Mouse (Mus musculus) MEL (cell line): ENCODE results near the gene Il2. TPM values are rescaled to one million over a fixed set of nuclear protein-coding genes. Genes with fewer than 3 reads are reported as not detected.

Experiments used
- DNase-seq: peaks from one replicate; pipeline ENCODE4 v3.0.0; 2011; ENCODE audit warnings: low read depth, low spot score
- H3K27ac ChIP-seq: 2 replicates; pipeline ENCODE4 v1.5.1; 2012; ENCODE audit warnings: low read depth, mild to moderate bottlenecking, control low read depth, low read length, moderate library complexity; ENCODE audit not compliant: control insufficient read depth
- H3K27me3 ChIP-seq, 2 experiments: fragments of 150-350 bp in 1 of 2; sonication (generic) in 1 of 2; 2 replicates each; pipeline ENCODE4 v1.6.1; 2012; ENCODE audit warnings: low read length in 2 of 2, mild to moderate bottlenecking in 2 of 2, improper control_type of control experiment in 1 of 2, moderate library complexity in 1 of 2; ENCODE audit not compliant: insufficient read depth in 2 of 2, control insufficient read depth in 1 of 2
- H3K36me3 ChIP-seq, 2 experiments: 2 replicates each; pipeline ENCODE4 v1.6.1; 2012 to 2014; ENCODE audit warnings: low read length in 2 of 2, improper control_type of control experiment in 1 of 2, inconsistent platforms in 1 of 2, mild to moderate bottlenecking in 1 of 2; ENCODE audit not compliant: insufficient read depth in 2 of 2, control insufficient read depth in 1 of 2
- H3K4me1 ChIP-seq, 2 experiments: fragments of 150-350 bp in 1 of 2; sonication (generic) in 1 of 2; 2 replicates each; pipeline ENCODE4 v1.6.1; 2012; ENCODE audit warnings: low read length in 2 of 2, improper control_type of control experiment in 1 of 2, mild to moderate bottlenecking in 1 of 2; ENCODE audit not compliant: insufficient read depth in 2 of 2, control insufficient read depth in 1 of 2
- H3K4me3 ChIP-seq, 2 experiments: fragments of 150-350 bp in 1 of 2; sonication (generic) in 1 of 2; 2 replicates each; pipeline ENCODE4 v1.5.1; 2012; ENCODE audit warnings: low read depth in 2 of 2, low read length in 2 of 2, mild to moderate bottlenecking in 2 of 2, moderate library complexity in 2 of 2, control low read depth in 1 of 2, improper control_type of control experiment in 1 of 2; ENCODE audit not compliant: control insufficient read depth in 1 of 2, insufficient read depth in 1 of 2
- H3K79me2 ChIP-seq: 2 replicates; pipeline ENCODE4 v1.6.1; 2012; ENCODE audit warnings: mild to moderate bottlenecking, low read length, moderate library complexity; ENCODE audit not compliant: control insufficient read depth, poor library complexity, insufficient read depth
- H3K9ac ChIP-seq: 2 replicates; pipeline ENCODE4 v1.6.1; 2012; ENCODE audit warnings: low read depth, mild to moderate bottlenecking, control low read depth, low read length, moderate library complexity; ENCODE audit not compliant: control insufficient read depth, poor library complexity, severe bottlenecking
- H3K9me3 ChIP-seq: fragments of 150-350 bp; sonication (generic); replicated peaks from 2 replicates; pipeline ENCODE4 v1.6.1; 2012; ENCODE audit warnings: mild to moderate bottlenecking, low read length, improper control_type of control experiment, moderate library complexity; ENCODE audit not compliant: insufficient read depth
- BHLHE40 ChIP-seq: IDR thresholded peaks from 2 replicates; pipeline ENCODE4 v1.6.1; 2012; ENCODE audit warnings: low read depth, mild to moderate bottlenecking, inconsistent platforms, low read length, improper control_type of control experiment, borderline replicate concordance
- CHD1 ChIP-seq: IDR thresholded peaks from 2 replicates; pipeline ENCODE4 v1.6.1; 2012; ENCODE audit warnings: low read depth, mild to moderate bottlenecking, inconsistent platforms, low read length, improper control_type of control experiment
- ELF1 ChIP-seq: IDR thresholded peaks from 2 replicates; pipeline ENCODE4 v1.6.1; 2014; ENCODE audit warnings: low read depth, mild to moderate bottlenecking, inconsistent platforms, low read length, improper control_type of control experiment, moderate library complexity
- EP300 ChIP-seq, 2 experiments: IDR thresholded peaks; 2 replicates each; pipeline ENCODE4 v1.6.1; 2011; ENCODE audit warnings: improper control_type of control experiment in 2 of 2, low read length in 2 of 2, low read depth in 1 of 2, mild to moderate bottlenecking in 1 of 2
- GABPA ChIP-seq: IDR thresholded peaks from 2 replicates; pipeline ENCODE4 v1.6.1; 2012; ENCODE audit warnings: low read depth, mild to moderate bottlenecking, inconsistent platforms, low read length, improper control_type of control experiment, moderate library complexity
- JUND ChIP-seq: IDR thresholded peaks from 2 replicates; pipeline ENCODE4 v1.6.1; 2011; ENCODE audit warnings: low read depth, mild to moderate bottlenecking, improper control_type of control experiment, low read length
- KAT2A ChIP-seq: conservative IDR thresholded peaks from 2 replicates; pipeline ENCODE4 v1.6.1; 2012; ENCODE audit warnings: low read depth, low read length, improper control_type of control experiment, inconsistent platforms
- MAX ChIP-seq: IDR thresholded peaks from 2 replicates; pipeline ENCODE4 v1.6.1; 2011; ENCODE audit warnings: low read length, improper control_type of control experiment
- MAZ ChIP-seq: IDR thresholded peaks from 2 replicates; pipeline ENCODE4 v1.6.1; 2012; ENCODE audit warnings: low read depth, mild to moderate bottlenecking, inconsistent platforms, low read length, improper control_type of control experiment
- MXI1 ChIP-seq: IDR thresholded peaks from 2 replicates; pipeline ENCODE4 v1.6.1; 2011; ENCODE audit warnings: mild to moderate bottlenecking, low read depth, low read length, improper control_type of control experiment
- MYB ChIP-seq: IDR thresholded peaks from 2 replicates; pipeline ENCODE4 v1.6.1; 2011; ENCODE audit warnings: mild to moderate bottlenecking, low read depth, low read length, improper control_type of control experiment
- MYC ChIP-seq: IDR thresholded peaks from 2 replicates; pipeline ENCODE4 v1.6.1; 2011; ENCODE audit warnings: low read depth, mild to moderate bottlenecking, low read length, improper control_type of control experiment, moderate library complexity
- NRF1 ChIP-seq: IDR thresholded peaks from 2 replicates; pipeline ENCODE4 v1.6.1; 2014; ENCODE audit warnings: low read depth, mild to moderate bottlenecking, inconsistent platforms, low read length, improper control_type of control experiment, moderate library complexity; ENCODE audit not compliant: poor library complexity, insufficient read depth, severe bottlenecking
- POLR2AphosphoS2 ChIP-seq: IDR thresholded peaks from 2 replicates; pipeline ENCODE4 v1.6.1; 2011; ENCODE audit warnings: low read length, improper control_type of control experiment
- RCOR1 ChIP-seq: IDR thresholded peaks from 2 replicates; pipeline ENCODE4 v1.6.1; 2012; ENCODE audit warnings: low read depth, mild to moderate bottlenecking, inconsistent platforms, low read length, improper control_type of control experiment
- SIN3A ChIP-seq: IDR thresholded peaks from 2 replicates; pipeline ENCODE4 v1.6.1; 2012; ENCODE audit warnings: low read length, improper control_type of control experiment, inconsistent platforms
- SMC3 ChIP-seq: IDR thresholded peaks from 2 replicates; pipeline ENCODE4 v1.6.1; 2011; ENCODE audit warnings: low read depth, low read length, improper control_type of control experiment
- TBP ChIP-seq: IDR thresholded peaks from 2 replicates; pipeline ENCODE4 v1.8.0; 2011; ENCODE audit warnings: low read depth, low read length, improper control_type of control experiment
- TCF12 ChIP-seq: IDR thresholded peaks from 2 replicates; pipeline ENCODE4 v1.6.1; 2014; ENCODE audit warnings: low read depth, mild to moderate bottlenecking, inconsistent platforms, low read length, improper control_type of control experiment, moderate library complexity
- UBTF ChIP-seq: IDR thresholded peaks from 2 replicates; pipeline ENCODE4 v1.6.1; 2012; ENCODE audit warnings: low read depth, mild to moderate bottlenecking, inconsistent platforms, low read length, improper control_type of control experiment, moderate library complexity, borderline replicate concordance; ENCODE audit not compliant: insufficient read depth
- USF1 ChIP-seq: IDR thresholded peaks from 2 replicates; pipeline ENCODE4 v1.6.1; 2014; ENCODE audit warnings: low read depth, mild to moderate bottlenecking, inconsistent platforms, low read length, improper control_type of control experiment, moderate library complexity
- ZC3H11A ChIP-seq: IDR thresholded peaks from 2 replicates; pipeline ENCODE4 v1.6.1; 2012; ENCODE audit warnings: low read depth, mild to moderate bottlenecking, inconsistent platforms, low read length, improper control_type of control experiment
- ZNF384 ChIP-seq: IDR thresholded peaks from 2 replicates; pipeline ENCODE4 v1.6.1; 2012; ENCODE audit warnings: low read depth, mild to moderate bottlenecking, inconsistent platforms, low read length, improper control_type of control experiment
- polyA plus RNA-seq, 2 experiments: library from polyadenylated mRNA; stranded (reverse) in 1 of 2; unstranded in 1 of 2; fragments of >175 nt in 1 of 2; fragments of >200 nt in 1 of 2; gene quantifications; 2 replicates each; pipeline versions ENCODE4 v1.2.1 to v1.2.4; 2012; ENCODE audit warnings: low replicate concordance in 2 of 2, low read depth in 1 of 2; ENCODE audit not compliant: insufficient read length in 2 of 2, insufficient read depth in 1 of 2, missing spikeins in 1 of 2
- total RNA-seq: library from RNA; depleted of rRNA; stranded (reverse); fragments of 300-350 nt; gene quantifications from 2 replicates; pipeline ENCODE4 v1.2.3, GENCODE M21; 2012; rRNA removed

The Il2 gene
- total RNA-seq (not detected in 2 replicates), polyA plus RNA-seq (not detected)

- peaks cover 2% of the 10 kb centered on the region in 2 experiments; a peak in 3 of 4 replicates for H3K27me3 ChIP-seq
- no peaks in the 10 kb centered on the region for H3K9me3 ChIP-seq
- H3K4me3 ChIP-seq, result no peak within 1 kb of the TSS
- no peaks in the 10 kb centered on the region for H3K36me3 ChIP-seq
- H3K4me1 ChIP-seq, result no peaks in the 10 kb centered on the region
- H3K79me2 ChIP-seq, result no peaks in the 10 kb centered on the region
- H3K27ac ChIP-seq, result no peak within 1 kb of the TSS
- no peak for DNase-seq
- H3K9ac ChIP-seq, result no peak within 1 kb of the TSS
- TF ChIP-seq NRF1, result no peak
- TF ChIP-seq BHLHE40, result no peak
- TF ChIP-seq SIN3A, result no peak
- no peak for TF ChIP-seq JUND
- no peak for TF ChIP-seq GABPA
- TF ChIP-seq EP300 (IDR thresholded peaks at IDR 0.05; ENCODE audit: low read depth in 1 of 2, low read length in 2 of 2), result no peak
- TF ChIP-seq ZC3H11A, result no peak
- TF ChIP-seq KAT2A, result no peak
- TF ChIP-seq, all 39 proteins: peak for 0
These were observed at the start of gene Il2 for GRCm38 (mm10) chr3:37125655-37126054. Il2 (minus strand) TSS chr3:37125959.

- H3K27ac ChIP-seq, result no peak overlapping the region
- TF ChIP-seq MYB (no peak), MXI1 (no peak), MYC (no peak), TBP (no peak), NRF1 (no peak), USF1 (no peak), UBTF (no peak), ELF1 (no peak), MAX (no peak), JUND (no peak), CHD1 (no peak), POLR2AphosphoS2 (no peak), SMC3 (no peak), TCF12 (no peak), RCOR1 (no peak), ZNF384 (no peak), GABPA (no peak), MAZ (no peak)
- no peaks in the 10 kb centered on the region for H3K79me2 ChIP-seq
- no peak overlapping the region for H3K4me3 ChIP-seq
- H3K9ac ChIP-seq, result no peak overlapping the region
- H3K4me1 ChIP-seq, result peaks cover 0 to 5% of the 10 kb centered on the region in 2 experiments; a peak in 1 of 4 replicates
- no peaks in the 10 kb centered on the region for H3K9me3 ChIP-seq
- H3K36me3 ChIP-seq, result peaks cover 0 to 5% of the 10 kb centered on the region in 2 experiments; a peak in 2 of 4 replicates
- DNase-seq, result no peak
- H3K27me3 ChIP-seq, result peaks cover 0 to 3% of the 10 kb centered on the region in 2 experiments; a peak in 2 of 4 replicates
These were observed 49.2 kb upstream of the Il2 start for GRCm38 (mm10) chr3:37174711-37175572.
